In genomic region chr6:88409492-88409891, GRCm38 (mm10) we compare ENCODE assay signal across 13 mouse cellular contexts. TPM values are rescaled to one million over a fixed set of nuclear protein-coding genes. Genes with fewer than 3 reads are reported as not detected.
DNase-seq lines count a peak whose midpoint lies in the region; ATAC-seq and TF ChIP-seq lines count a peak whose summit lies in the region.
"Had no signal": no experiment of that assay in that cellular context is flagged by ENCODE, and none has a peak within 500 bp of the region (broad histone marks: within the 10 kb centered on the region; RNA-seq: fewer than 3 reads in every experiment).

No protein-coding gene starts in this region.

- no peaks in the 10 kb centered on the region for H3K27me3 ChIP-seq in lung, embryonic 14.5 days (ENCODE audit: insufficient read depth, low read length)
- no peaks in the 10 kb centered on the region for H3K27me3 ChIP-seq in embryonic facial prominence, embryonic 14.5 days (replicated peaks; ENCODE audit: control insufficient read depth, insufficient read depth, low read length)
- H3K27me3 ChIP-seq in forebrain, postnatal 0 days (ENCODE audit: insufficient read depth, low read length), result no peaks in the 10 kb centered on the region
- no peaks in the 10 kb centered on the region for H3K27me3 ChIP-seq in midbrain, embryonic 14.5 days (ENCODE audit: control insufficient read depth, insufficient read depth, low read length)

- no peak overlapping the region for H3K4me2 ChIP-seq in lung, embryonic 14.5 days
- no peak overlapping the region for H3K4me2 ChIP-seq in embryonic facial prominence, embryonic 14.5 days (ENCODE audit: low read depth, low read length)
- H3K4me2 ChIP-seq in forebrain, postnatal 0 days (ENCODE audit: low read depth), result no peak overlapping the region
- no peak overlapping the region for H3K4me2 ChIP-seq in midbrain, embryonic 14.5 days (ENCODE audit: low read length)

- no peak for DNase-seq in lung, embryonic 14.5 days
- no peak for DNase-seq in lung, postnatal 14 days
- peak; percentile 63 for DNase-seq in embryonic facial prominence, embryonic 14.5 days (ENCODE audit: low spot score)
- no peak for DNase-seq in forebrain, postnatal 0 days
- peak; percentile 44 for DNase-seq in midbrain, embryonic 14.5 days
- DNase-seq in heart, adult 9 months (ENCODE audit: low spot score in 2 of 2), result no peak
- no peak for DNase-seq in layer of hippocampus, postnatal 14 days (ENCODE audit: low spot score in 2 of 2)
- DNase-seq: adrenal gland, postnatal 36 days; cerebellum, adult 9-10 months; heart, adult 2 months; right cerebral cortex, adult 18-20 months had no signal

- 45% methylated on average over 5 of the region's 5 CpGs for WGBS in lung, embryonic 14.5 days
- WGBS in embryonic facial prominence, embryonic 14.5 days, result 33% methylated on average over 5 of the region's 5 CpGs
- WGBS in forebrain, postnatal 0 days, result 9% methylated on average over 5 of the region's 5 CpGs
- 5% methylated on average over 5 of the region's 5 CpGs for WGBS in midbrain, embryonic 14.5 days

- no peak overlapping the region for H3K9ac ChIP-seq in lung, embryonic 14.5 days
- no peak overlapping the region for H3K9ac ChIP-seq in embryonic facial prominence, embryonic 14.5 days (ENCODE audit: low read depth, low read length)
- no peak overlapping the region for H3K9ac ChIP-seq in forebrain, postnatal 0 days
- H3K9ac ChIP-seq in midbrain, embryonic 14.5 days (replicated peaks; ENCODE audit: low read length), result no peak overlapping the region

- no peak for TF ChIP-seq CTCF in lung, embryonic 14.5 days (IDR thresholded peaks at IDR 0.05; ENCODE audit: low read depth)
- no peak for TF ChIP-seq CTCF in forebrain, postnatal 0 days (IDR thresholded peaks at IDR 0.05; ENCODE audit: low read depth)

- H3K9me3 ChIP-seq in lung, embryonic 14.5 days (ENCODE audit: low read depth, low read length), result no peaks in the 10 kb centered on the region
- H3K9me3 ChIP-seq in embryonic facial prominence, embryonic 14.5 days (ENCODE audit: control insufficient read depth, low read length), result no peaks in the 10 kb centered on the region
- no peaks in the 10 kb centered on the region for H3K9me3 ChIP-seq in forebrain, postnatal 0 days (ENCODE audit: low read length)
- H3K9me3 ChIP-seq in midbrain, embryonic 14.5 days (ENCODE audit: control insufficient read depth, low read length), result no peaks in the 10 kb centered on the region

- ATAC-seq in lung, embryonic 14.5 days (ENCODE audit: insufficient read depth), result no peak
- ATAC-seq in embryonic facial prominence, embryonic 14.5 days (ENCODE audit: low read depth), result peak; percentile 67; the same call in 1 of the 2 replicates
- peak; percentile 65 for ATAC-seq in forebrain, postnatal 0 days
- peak; percentile 60; the same call in 1 of the 2 replicates for ATAC-seq in midbrain, embryonic 14.5 days (ENCODE audit: low FRiP score, low TSS enrichment)
- ATAC-seq: lung, postnatal 0 days had no signal

- H3K27ac ChIP-seq in lung, embryonic 14.5 days (ENCODE audit: low read depth), result peak overlapping the region; percentile 9; the same call in 1 of the 2 replicates
- H3K27ac ChIP-seq in embryonic facial prominence, embryonic 14.5 days (replicated peaks; ENCODE audit: low read depth, low read length), result peak overlapping the region; percentile 67
- H3K27ac ChIP-seq in forebrain, postnatal 0 days (ENCODE audit: low read depth, low read length), result no peak overlapping the region
- no peak overlapping the region for H3K27ac ChIP-seq in midbrain, embryonic 14.5 days (replicated peaks; ENCODE audit: low read depth, low read length)
- H3K27ac ChIP-seq: heart, adult 2 months; layer of hippocampus, adult 2 months had no signal

- no peaks in the 10 kb centered on the region for H3K4me1 ChIP-seq in lung, embryonic 14.5 days (ENCODE audit: insufficient read depth)
- peaks cover 11% of the 10 kb centered on the region for H3K4me1 ChIP-seq in embryonic facial prominence, embryonic 14.5 days (ENCODE audit: control insufficient read depth, insufficient read depth, low read length)
- H3K4me1 ChIP-seq in forebrain, postnatal 0 days (ENCODE audit: insufficient read depth), result no peaks in the 10 kb centered on the region
- peaks cover 8% of the 10 kb centered on the region for H3K4me1 ChIP-seq in midbrain, embryonic 14.5 days (ENCODE audit: control insufficient read depth, insufficient read depth, low read length)

- H3K36me3 ChIP-seq in lung, embryonic 14.5 days (ENCODE audit: insufficient read depth), result no peaks in the 10 kb centered on the region
- H3K36me3 ChIP-seq in embryonic facial prominence, embryonic 14.5 days (ENCODE audit: control insufficient read depth, insufficient read depth, low read length), result no peaks in the 10 kb centered on the region
- no peaks in the 10 kb centered on the region for H3K36me3 ChIP-seq in forebrain, postnatal 0 days (ENCODE audit: insufficient read depth)
- H3K36me3 ChIP-seq in midbrain, embryonic 14.5 days (ENCODE audit: control insufficient read depth, insufficient read depth, low read length), result no peaks in the 10 kb centered on the region

- no peak overlapping the region for H3K4me3 ChIP-seq in lung, embryonic 14.5 days (ENCODE audit: low read depth, low read length)
- no peak overlapping the region for H3K4me3 ChIP-seq in embryonic facial prominence, embryonic 14.5 days (ENCODE audit: low read depth, low read length)
- H3K4me3 ChIP-seq in forebrain, postnatal 0 days (ENCODE audit: low read depth, low read length), result no peak overlapping the region
- H3K4me3 ChIP-seq in midbrain, embryonic 14.5 days (replicated peaks; ENCODE audit: low read depth, low read length), result no peak overlapping the region
- H3K4me3 ChIP-seq: heart, adult 2 months; layer of hippocampus, adult 2 months had no signal

RNA-seq across cellular contexts. Expression of gene Eefsec, which starts 36.8 kb away (rescaled TPM):
- 44.6 and 48.2 TPM in 2 replicates for polyA plus RNA-seq in lung, embryonic 14.5 days (2014; fragmentation: Nextera tagmentation; extraction: Ambion mirVana)
- polyA plus RNA-seq in embryonic facial prominence, embryonic 14.5 days (2014; fragmentation: Nextera tagmentation; extraction: Ambion mirVana), result 30.2 and 36.5 TPM in 2 replicates
- 20.1 and 22.9 TPM in 2 replicates for total RNA-seq in forebrain, postnatal 0 days (2014; rRNA removed)
- 26.1 and 28.4 TPM in 2 replicates for polyA plus RNA-seq in forebrain, postnatal 0 days (2015; fragmentation: Nextera tagmentation; extraction: Ambion mirVana)
- 28.0 and 33.5 TPM in 2 replicates for polyA plus RNA-seq in midbrain, embryonic 14.5 days (2014; fragmentation: Nextera tagmentation; extraction: Ambion mirVana)
- 10 to 100 TPM; 21.4 to 23.5 TPM for total RNA-seq in layer of hippocampus, postnatal 14 days (2021)

RNA-seq across cellular contexts. Expression of gene Ruvbl1, which starts 55.7 kb away (rescaled TPM):
- 153 and 163 TPM in 2 replicates for polyA plus RNA-seq in lung, embryonic 14.5 days (2014; fragmentation: Nextera tagmentation; extraction: Ambion mirVana)
- polyA plus RNA-seq in embryonic facial prominence, embryonic 14.5 days (2014; fragmentation: Nextera tagmentation; extraction: Ambion mirVana), result 118 and 131 TPM in 2 replicates
- 56.7 and 59.2 TPM in 2 replicates for total RNA-seq in forebrain, postnatal 0 days (2014; rRNA removed)
- 78.9 and 82.8 TPM in 2 replicates for polyA plus RNA-seq in forebrain, postnatal 0 days (2015; fragmentation: Nextera tagmentation; extraction: Ambion mirVana)
- polyA plus RNA-seq in midbrain, embryonic 14.5 days (2014; fragmentation: Nextera tagmentation; extraction: Ambion mirVana), result 94.7 and 98.4 TPM in 2 replicates
- 10 to 100 TPM; 35.9 to 36.6 TPM for total RNA-seq in layer of hippocampus, postnatal 14 days (2021)

Comparison
In these comparisons a context has a peak if more than half of its experiments do, and no peak if none do; other contexts are left out.
1. DNase-seq: peak in embryonic facial prominence, embryonic 14.5 days (single experiment) and midbrain, embryonic 14.5 days (single experiment); none in lung, embryonic 14.5 days (single experiment), lung, postnatal 14 days (single experiment), forebrain, postnatal 0 days (single experiment), heart, adult 9 months (0 of 2) and layer of hippocampus, postnatal 14 days (0 of 2).
2. H3K27ac ChIP-seq: peak in lung, embryonic 14.5 days (single experiment) and embryonic facial prominence, embryonic 14.5 days (single experiment); none in forebrain, postnatal 0 days (single experiment) and midbrain, embryonic 14.5 days (single experiment).